Mouse (Mus musculus) cerebellum, postnatal 25 days (tissue): Measurements from ENCODE around the gene Umad1.

Experiments
- DNase-seq, 2 experiments: peaks; one replicate each; pipeline ENCODE4 v3.0.0; 2021; ENCODE audit warnings: mixed read lengths in 2 of 2

Gene Umad1

DNA sequence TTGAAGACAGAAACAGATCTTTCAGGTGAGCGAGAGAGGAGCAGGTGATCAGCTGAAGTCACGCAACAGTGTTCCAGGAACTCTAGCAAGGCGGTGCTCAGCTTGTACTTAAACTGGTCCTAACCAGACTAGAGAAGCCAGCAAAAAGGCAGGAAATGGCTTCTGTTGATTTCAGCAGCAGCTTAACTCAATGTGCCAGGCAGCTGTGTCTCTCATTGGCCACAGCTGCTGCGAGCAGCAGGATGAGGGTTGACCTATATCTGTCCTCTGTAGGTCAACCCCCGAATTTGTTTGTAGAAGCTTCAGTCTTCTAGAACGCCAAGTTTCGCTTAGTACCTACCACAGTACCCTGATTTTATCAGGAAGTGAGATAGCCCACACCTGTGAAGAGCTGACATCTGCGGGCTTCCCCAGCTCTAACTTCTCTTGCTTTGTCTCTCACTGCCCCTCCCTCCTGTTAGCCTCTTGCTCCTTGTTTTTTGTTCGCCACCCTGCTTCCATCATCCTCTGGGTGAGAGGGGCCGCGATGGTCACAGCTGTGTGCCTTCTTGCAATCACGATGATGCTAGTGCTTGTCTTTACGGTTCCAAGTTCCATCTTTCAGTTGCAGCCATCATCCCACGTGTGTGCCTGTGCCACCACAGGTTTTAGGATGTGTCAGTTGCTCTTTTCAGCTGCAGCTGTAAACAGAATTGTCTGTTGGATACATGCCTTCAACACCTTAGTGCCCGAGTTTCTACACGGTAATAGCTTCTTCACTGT is 226.5 kb downstream of the Umad1 start:
- no peak for DNase-seq

- DNase-seq, result no peak
Observed at GRCm38 (mm10) chr6:8486391-8487043, 227.4 kb downstream of the Umad1 start.

- DNase-seq, result no peak
Observed at GRCm38 (mm10) chr6:8487044-8487853, 228.2 kb downstream of the Umad1 start.

- no peak for DNase-seq
Observed at GRCm38 (mm10) chr6:8488249-8488648, 229.2 kb downstream of the Umad1 start.

- DNase-seq, result no peak
Observed at GRCm38 (mm10) chr6:8489266-8489665, 230.2 kb downstream of the Umad1 start.

- no peak for DNase-seq
Observed at GRCm38 (mm10) chr6:8489938-8490585, 231.0 kb downstream of the Umad1 start.

DNA sequence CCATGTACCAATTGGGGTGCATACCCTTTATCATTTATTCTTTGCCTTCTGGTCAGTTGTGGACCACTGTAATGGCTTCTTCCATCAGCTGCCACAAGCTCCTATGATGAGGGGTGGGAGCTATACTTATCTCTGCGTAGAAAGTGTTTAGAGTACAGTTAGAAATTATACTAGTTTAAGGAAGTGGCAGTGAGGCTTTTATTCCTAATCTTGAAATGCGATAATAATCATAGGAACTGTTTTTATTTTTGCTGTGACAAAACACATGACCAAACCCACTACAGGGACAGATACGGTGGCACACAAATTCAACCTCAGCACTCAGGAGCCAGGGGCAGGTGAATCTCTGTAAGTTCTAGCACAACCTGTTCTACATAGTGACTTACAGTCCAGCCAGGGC is 233.2 kb downstream of the Umad1 start:
- DNase-seq, result no peak

GRCm38 (mm10) chr6:8495109-8495826 is 236.2 kb downstream of the Umad1 start:
- DNase-seq, result no peak

DNA sequence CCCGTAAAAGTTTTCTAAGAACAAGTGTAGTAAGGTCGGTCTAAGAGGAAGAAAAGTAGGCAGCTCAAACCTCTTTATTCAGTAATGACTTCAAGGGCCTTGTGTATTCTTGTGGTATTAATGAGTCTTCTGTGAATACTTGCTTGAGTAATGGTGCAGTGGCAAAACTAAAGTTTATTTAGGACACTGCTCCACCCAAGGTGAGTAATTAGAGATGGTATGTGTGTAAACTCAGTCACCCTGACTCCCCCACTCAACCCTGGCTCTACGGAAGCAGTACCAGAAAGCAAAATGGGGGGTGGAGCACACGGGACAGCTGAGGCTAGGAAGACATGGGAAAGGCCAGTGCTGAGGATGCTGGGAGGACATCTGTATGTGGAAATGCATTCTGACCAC is 236.7 kb downstream of the Umad1 start:
- DNase-seq, result no peak

- DNase-seq, result no peak
Observed at GRCm38 (mm10) chr6:8497234-8497867, 238.3 kb downstream of the Umad1 start.

DNA sequence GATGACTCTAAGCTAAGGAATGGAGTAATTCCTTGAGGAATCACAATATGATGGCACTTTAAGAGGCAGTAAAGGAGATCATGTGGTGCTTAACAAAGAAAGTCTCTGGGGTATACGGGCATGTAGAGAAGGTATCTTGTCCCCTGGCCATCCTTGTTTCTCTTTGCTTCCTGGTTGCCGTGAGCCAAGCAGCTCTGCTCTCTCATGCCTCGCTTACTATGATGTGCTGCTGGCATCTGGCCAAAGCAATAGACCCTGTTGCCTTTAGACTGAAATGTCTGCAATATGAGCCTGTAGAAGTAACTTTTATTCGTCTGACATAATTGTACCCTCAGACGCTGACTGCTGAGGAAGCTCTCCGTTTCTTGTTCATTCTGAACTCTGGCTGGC is 238.8 kb downstream of the Umad1 start:
- DNase-seq, result no peak

DNA sequence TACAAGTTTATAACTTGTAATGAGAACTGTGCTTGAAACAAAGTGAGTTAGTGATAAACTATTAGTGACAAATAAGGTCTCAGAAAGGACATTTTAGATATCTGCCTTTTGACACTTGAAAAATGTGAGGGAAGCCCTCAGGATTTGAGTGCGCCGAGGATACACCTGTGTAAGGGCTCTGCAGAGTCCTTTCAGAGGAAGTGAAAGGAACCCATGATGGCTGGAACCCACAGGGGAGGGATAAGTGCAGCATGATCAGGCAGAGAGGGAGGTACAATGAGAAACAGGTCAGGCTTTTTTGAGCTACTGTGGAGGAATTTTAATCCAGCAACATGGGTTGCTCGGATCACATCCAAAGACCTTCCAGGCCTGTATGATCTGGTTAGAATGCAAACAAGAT is 239.9 kb downstream of the Umad1 start:
- no peak for DNase-seq

GRCm38 (mm10) chr6:8503953-8504352 is 244.9 kb downstream of the Umad1 start:
- DNase-seq, result no peak

GRCm38 (mm10) chr6:8504521-8505228 is 245.6 kb downstream of the Umad1 start:
- no peak for DNase-seq

GRCm38 (mm10) chr6:8506631-8507030 is 247.5 kb downstream of the Umad1 start:
- DNase-seq, result no peak
